Mouse (Mus musculus): ENCODE data around the gene Kcnj1. TPM values are rescaled to one million over a fixed set of nuclear protein-coding genes. Genes with fewer than 3 reads are reported as not detected.

Kcnj1 gene
- polyA plus RNA-seq, 1 experiment from 2014 or later, result not detected

DNA sequence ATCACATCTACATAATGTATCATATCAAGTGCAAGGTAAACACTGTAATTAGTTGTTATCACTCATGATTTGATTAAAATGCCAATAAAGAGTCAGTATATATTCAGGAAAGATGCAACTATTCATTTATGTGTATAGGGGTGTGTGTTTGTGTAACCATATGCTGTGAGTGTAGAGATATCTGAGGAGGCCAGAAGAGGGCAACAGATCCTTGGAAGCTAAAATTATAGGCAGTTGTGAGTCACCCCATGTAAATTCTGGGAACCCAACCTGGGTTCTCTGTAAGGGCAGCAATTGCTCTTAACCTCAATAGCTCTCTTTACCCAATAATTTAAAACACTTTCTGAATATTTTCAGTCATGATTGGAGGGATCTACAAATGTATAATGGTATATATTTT lies 48.4 kb downstream of the Kcnj1 start:
- no peak overlapping the region for H3K9ac ChIP-seq (ENCODE audit: low read depth, low read length)
- no peaks in the 10 kb centered on the region for H3K4me1 ChIP-seq (replicated peaks; ENCODE audit: control insufficient read depth, insufficient read depth, low read length)
- no peak overlapping the region for H3K27ac ChIP-seq (ENCODE audit: low read depth, low read length)
- no peaks in the 10 kb centered on the region for H3K9me3 ChIP-seq (ENCODE audit: control insufficient read depth, low read length)
- H3K27me3 ChIP-seq (replicated peaks; ENCODE audit: control insufficient read depth, insufficient read depth, low read length), result no peaks in the 10 kb centered on the region
- no peak overlapping the region for H3K4me2 ChIP-seq
- H3K4me3 ChIP-seq (ENCODE audit: low read depth, low read length), result no peak overlapping the region
- no peak for DNase-seq (ENCODE audit: low spot score)
- no peak for ATAC-seq (replicated peaks; ENCODE audit: low FRiP score)
- no peaks in the 10 kb centered on the region for H3K36me3 ChIP-seq (ENCODE audit: control insufficient read depth, insufficient read depth, low read length)

DNA sequence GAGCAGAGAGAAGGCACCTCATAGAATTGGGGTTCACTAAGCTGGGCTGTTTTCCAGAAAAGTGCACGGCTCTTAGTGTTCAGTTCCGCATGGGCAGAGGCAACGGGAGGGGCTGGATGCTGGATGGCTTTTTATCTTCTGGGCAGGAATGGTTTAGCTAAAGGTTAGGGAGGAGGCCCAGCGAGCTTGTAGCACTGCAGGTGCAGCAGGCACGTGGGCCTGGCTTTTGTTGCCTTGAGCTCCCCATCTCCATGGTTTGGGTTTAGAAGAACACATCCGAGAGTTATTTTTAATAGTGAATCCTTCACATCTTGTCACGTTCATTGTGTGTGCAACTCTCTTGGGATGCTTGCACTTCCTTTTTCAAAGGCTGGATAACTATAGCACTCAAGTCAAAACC lies 53.0 kb downstream of the Kcnj1 start:
- Histone ChIP-seq H3K9ac (ENCODE audit: low read depth, low read length) (no peak overlapping the region), H3K36me3 (ENCODE audit: control insufficient read depth, insufficient read depth, low read length) (no peaks in the 10 kb centered on the region; the same call in 1 of the 2 replicates), H3K4me3 (ENCODE audit: low read depth, low read length) (no peak overlapping the region), H3K4me1 (replicated peaks; ENCODE audit: control insufficient read depth, insufficient read depth, low read length) (no peaks in the 10 kb centered on the region), H3K4me2 (no peak overlapping the region), H3K27ac (ENCODE audit: low read depth, low read length) (no peak overlapping the region), H3K27me3 (replicated peaks; ENCODE audit: control insufficient read depth, insufficient read depth, low read length) (no peaks in the 10 kb centered on the region), H3K9me3 (ENCODE audit: control insufficient read depth, low read length) (no peaks in the 10 kb centered on the region)
- ATAC-seq (replicated peaks; ENCODE audit: low FRiP score) (no peak), DNase-seq (ENCODE audit: low spot score) (no peak)
- WGBS, result 82% methylated on average over 7 of the region's 7 CpGs

DNA sequence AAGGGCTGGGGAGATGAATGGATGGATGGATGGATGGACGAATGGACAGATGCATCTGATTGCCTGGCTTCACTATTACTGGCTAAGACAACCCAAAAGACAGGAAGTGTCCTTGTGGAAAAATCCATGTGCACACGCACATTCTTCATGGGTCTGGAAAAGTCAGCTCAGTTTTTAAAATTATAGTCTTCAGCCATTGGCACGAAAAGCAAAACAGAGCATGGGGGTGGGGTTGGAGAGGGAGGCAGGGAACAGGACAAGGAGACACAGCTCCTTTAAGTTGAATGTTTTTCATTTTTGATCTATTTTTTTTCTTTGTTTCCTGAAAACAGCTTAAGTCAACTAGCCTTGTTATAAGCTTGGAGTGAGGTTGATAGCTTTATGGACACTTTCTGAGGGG lies 58.8 kb downstream of the Kcnj1 start:
- Histone ChIP-seq H3K36me3 (ENCODE audit: control insufficient read depth, insufficient read depth, low read length) (peaks cover 2% of the 10 kb centered on the region; the same call in 1 of the 2 replicates), H3K27ac (ENCODE audit: low read depth, low read length) (no peak overlapping the region), H3K4me3 (ENCODE audit: low read depth, low read length) (no peak overlapping the region), H3K4me2 (no peak overlapping the region), H3K9me3 (ENCODE audit: control insufficient read depth, low read length) (no peaks in the 10 kb centered on the region), H3K27me3 (replicated peaks; ENCODE audit: control insufficient read depth, insufficient read depth, low read length) (no peaks in the 10 kb centered on the region), H3K9ac (ENCODE audit: low read depth, low read length) (no peak overlapping the region), H3K4me1 (replicated peaks; ENCODE audit: control insufficient read depth, insufficient read depth, low read length) (no peaks in the 10 kb centered on the region)
- ATAC-seq (replicated peaks; ENCODE audit: low FRiP score) (no peak), DNase-seq (ENCODE audit: low spot score) (no peak)
- WGBS, result 77% methylated on average over 3 of the region's 3 CpGs

DNA sequence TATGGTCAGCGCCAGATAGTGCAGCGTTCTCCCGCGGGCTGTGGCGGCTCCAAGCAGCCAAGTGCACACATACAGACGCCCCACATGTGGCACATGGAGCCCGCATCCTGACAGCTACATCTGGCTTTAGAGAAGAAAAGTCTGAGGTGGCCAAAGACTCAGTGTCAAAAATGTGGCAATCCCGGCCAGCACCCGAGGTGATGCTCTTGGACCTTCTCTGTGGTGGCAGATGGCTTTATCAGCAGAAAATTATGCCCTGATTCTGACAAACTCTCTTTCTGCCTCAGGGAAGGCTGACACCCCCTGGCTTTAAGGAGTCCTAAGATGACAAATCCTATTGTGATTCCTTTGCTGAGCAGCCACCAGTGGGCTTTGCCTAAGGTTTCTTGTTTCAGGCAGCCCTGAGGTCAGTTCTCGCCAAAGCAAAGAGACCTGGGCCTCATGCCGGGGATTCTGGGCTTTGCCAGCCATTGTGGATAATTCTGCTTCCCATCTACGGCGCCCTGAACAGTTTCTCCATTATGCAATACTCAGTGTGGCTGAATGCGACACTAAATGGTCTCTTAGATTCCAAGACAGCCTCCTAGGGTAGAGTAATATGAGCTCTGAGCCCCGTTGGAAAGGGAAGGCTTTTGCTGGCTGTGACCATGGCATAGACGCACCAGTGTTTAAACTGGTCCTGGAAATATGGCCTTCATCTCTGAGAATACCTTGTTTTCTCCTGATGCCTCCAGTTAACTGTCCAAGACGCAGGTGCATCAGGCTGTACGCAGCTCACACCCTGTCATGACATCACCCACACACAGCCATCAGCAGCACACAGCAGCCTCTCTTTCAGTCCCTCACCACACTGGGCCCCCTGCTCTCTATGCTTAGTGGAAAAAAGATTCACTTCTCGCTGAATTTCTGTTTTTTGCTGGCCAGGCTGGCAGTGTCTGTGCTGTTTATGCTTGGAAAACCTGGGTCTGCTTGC lies 62.2 kb downstream of the Kcnj1 start:
- no peaks in the 10 kb centered on the region for H3K4me1 ChIP-seq (replicated peaks; ENCODE audit: control insufficient read depth, insufficient read depth, low read length)
- WGBS, result 81% methylated on average over 19 of the region's 19 CpGs
- H3K4me2 ChIP-seq, result no peak overlapping the region
- ATAC-seq (replicated peaks; ENCODE audit: low FRiP score), result no peak
- no peak overlapping the region for H3K4me3 ChIP-seq (ENCODE audit: low read depth, low read length)
- no peak overlapping the region for H3K9ac ChIP-seq (ENCODE audit: low read depth, low read length)
- DNase-seq (ENCODE audit: low spot score), result no peak
- H3K27me3 ChIP-seq (replicated peaks; ENCODE audit: control insufficient read depth, insufficient read depth, low read length), result no peaks in the 10 kb centered on the region
- H3K36me3 ChIP-seq (ENCODE audit: control insufficient read depth, insufficient read depth, low read length), result peaks cover 2% of the 10 kb centered on the region; the same call in 1 of the 2 replicates
- H3K27ac ChIP-seq (ENCODE audit: low read depth, low read length), result no peak overlapping the region
- no peaks in the 10 kb centered on the region for H3K9me3 ChIP-seq (ENCODE audit: control insufficient read depth, low read length)

DNA sequence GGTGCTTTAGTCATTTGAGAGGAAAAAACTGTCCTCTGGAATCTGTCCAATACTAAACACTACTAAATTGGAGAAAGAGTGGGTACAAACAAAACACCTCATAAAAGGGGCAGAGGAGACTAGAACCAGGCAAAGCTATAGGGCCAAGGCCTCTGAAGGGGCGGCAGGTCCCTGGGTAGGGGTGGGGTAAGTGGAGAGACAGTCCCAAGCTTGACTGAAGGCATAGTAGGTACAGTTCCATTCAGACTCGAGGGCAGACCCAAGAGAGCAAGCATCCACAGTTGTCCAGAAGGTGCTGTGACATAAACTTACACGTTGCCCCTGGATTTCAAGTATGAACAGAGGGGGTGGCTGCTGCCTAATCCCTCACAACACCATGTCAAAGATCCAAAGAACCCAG lies 70.8 kb downstream of the Kcnj1 start:
- H3K27ac ChIP-seq (ENCODE audit: low read depth, low read length), result no peak overlapping the region
- DNase-seq (ENCODE audit: low spot score) (no peak), ATAC-seq (replicated peaks; ENCODE audit: low FRiP score) (no peak)
- H3K4me3 ChIP-seq (ENCODE audit: low read depth, low read length), result no peak overlapping the region
- no peaks in the 10 kb centered on the region for H3K27me3 ChIP-seq (replicated peaks; ENCODE audit: control insufficient read depth, insufficient read depth, low read length)
- H3K4me1 ChIP-seq (replicated peaks; ENCODE audit: control insufficient read depth, insufficient read depth, low read length), result no peaks in the 10 kb centered on the region
- H3K4me2 ChIP-seq, result no peak overlapping the region
- H3K9me3 ChIP-seq (ENCODE audit: control insufficient read depth, low read length), result no peaks in the 10 kb centered on the region
- 75% methylated on average over 3 of the region's 3 CpGs for WGBS
- no peak overlapping the region for H3K9ac ChIP-seq (ENCODE audit: low read depth, low read length)
- H3K36me3 ChIP-seq (ENCODE audit: control insufficient read depth, insufficient read depth, low read length), result no peaks in the 10 kb centered on the region

DNA sequence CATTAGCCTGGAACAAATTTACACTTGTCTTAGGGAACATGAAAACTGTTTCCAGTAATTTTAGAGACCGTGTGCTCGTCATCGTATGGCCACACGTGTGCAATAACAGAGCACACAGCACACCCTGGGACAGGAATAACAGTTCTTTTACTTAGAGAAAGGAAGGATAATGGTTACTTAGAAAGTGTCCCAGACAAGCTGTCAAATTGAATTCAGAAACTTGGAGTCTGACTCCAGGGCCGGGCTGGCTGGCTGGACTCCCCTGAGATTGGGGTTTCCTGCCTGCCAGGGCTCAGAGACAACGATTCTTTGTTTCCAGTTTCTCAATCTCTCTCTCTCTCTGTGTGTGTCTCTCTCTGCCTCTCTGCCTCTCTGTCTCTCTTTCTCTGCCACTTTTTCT lies 71.5 kb downstream of the Kcnj1 start:
- Histone ChIP-seq H3K4me2 (no peak overlapping the region), H3K9ac (ENCODE audit: low read depth, low read length) (no peak overlapping the region), H3K9me3 (ENCODE audit: control insufficient read depth, low read length) (no peaks in the 10 kb centered on the region), H3K36me3 (ENCODE audit: control insufficient read depth, insufficient read depth, low read length) (no peaks in the 10 kb centered on the region), H3K27ac (ENCODE audit: low read depth, low read length) (no peak overlapping the region), H3K4me3 (ENCODE audit: low read depth, low read length) (no peak overlapping the region), H3K4me1 (replicated peaks; ENCODE audit: control insufficient read depth, insufficient read depth, low read length) (no peaks in the 10 kb centered on the region), H3K27me3 (replicated peaks; ENCODE audit: control insufficient read depth, insufficient read depth, low read length) (no peaks in the 10 kb centered on the region)
- DNase-seq (ENCODE audit: low spot score) (no peak), ATAC-seq (replicated peaks; ENCODE audit: low FRiP score) (no peak)
- 67% methylated on average over 6 of the region's 6 CpGs for WGBS

DNA sequence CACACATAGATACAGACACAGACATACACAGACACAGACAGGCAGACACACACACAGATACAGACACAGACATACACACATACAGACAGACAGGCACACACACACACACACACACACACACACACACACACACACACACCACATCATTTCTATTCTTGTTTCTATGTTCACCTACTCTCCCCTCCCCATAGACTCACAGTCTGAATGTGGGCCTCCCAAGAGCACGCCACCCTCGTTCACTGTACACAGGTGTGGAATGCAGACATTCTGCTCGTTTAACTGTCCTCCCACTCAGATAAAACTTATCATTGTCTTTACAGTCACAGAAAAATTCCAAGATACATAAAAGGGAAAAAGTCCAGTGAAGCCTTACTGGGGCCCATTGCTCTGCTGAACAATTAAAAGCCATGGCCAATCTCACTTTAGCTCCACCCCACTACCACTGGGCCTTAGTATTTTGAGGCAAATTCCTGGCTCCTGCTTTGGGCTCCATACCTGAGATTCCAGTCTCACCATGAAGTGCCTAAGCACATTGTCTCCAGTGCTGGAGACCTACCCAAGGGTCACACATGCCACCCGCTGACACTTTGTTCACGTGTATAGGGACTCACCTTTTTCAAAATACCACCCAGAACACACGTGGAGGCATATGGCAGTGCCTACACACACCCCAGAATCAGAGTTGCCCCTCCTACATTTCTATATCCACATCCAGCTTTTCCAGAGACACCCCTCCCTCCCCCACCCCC lies 72.3 kb downstream of the Kcnj1 start:
- WGBS, result 68% methylated on average over 6 of the region's 6 CpGs
- no peak for ATAC-seq (replicated peaks; ENCODE audit: low FRiP score)

DNA sequence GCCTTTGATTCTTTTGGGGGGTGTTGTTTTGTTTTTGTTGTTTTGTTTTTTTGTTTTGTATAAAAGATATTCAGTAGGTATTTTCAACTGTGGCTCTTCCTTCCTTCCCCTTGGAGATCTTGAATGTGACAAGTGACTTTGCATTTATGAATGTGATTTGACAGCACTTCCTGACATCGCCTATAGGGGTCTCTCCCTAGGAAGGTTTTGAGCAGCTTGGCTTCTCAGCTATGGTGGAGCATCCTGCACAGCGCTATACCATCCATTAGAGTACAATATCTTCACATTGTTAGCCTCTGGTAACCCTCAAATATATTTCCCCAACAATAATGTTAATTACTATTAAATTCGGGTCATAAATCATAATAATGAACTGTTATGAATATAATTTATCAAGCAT lies 73.5 kb downstream of the Kcnj1 start:
- no peaks in the 10 kb centered on the region for H3K27me3 ChIP-seq (replicated peaks; ENCODE audit: control insufficient read depth, insufficient read depth, low read length)
- H3K4me3 ChIP-seq (ENCODE audit: low read depth, low read length), result no peak overlapping the region
- DNase-seq (ENCODE audit: low spot score) (no peak), ATAC-seq (replicated peaks; ENCODE audit: low FRiP score) (no peak; the same call in 1 of the 2 replicates)
- no peaks in the 10 kb centered on the region for H3K4me1 ChIP-seq (replicated peaks; ENCODE audit: control insufficient read depth, insufficient read depth, low read length)
- no peak overlapping the region for H3K9ac ChIP-seq (ENCODE audit: low read depth, low read length)
- 48% methylated on average over 3 of the region's 3 CpGs for WGBS
- no peak overlapping the region for H3K27ac ChIP-seq (ENCODE audit: low read depth, low read length)
- no peaks in the 10 kb centered on the region for H3K36me3 ChIP-seq (ENCODE audit: control insufficient read depth, insufficient read depth, low read length)
- H3K9me3 ChIP-seq (ENCODE audit: control insufficient read depth, low read length), result no peaks in the 10 kb centered on the region
- no peak overlapping the region for H3K4me2 ChIP-seq

More for the DNA sequence above, 72.3 kb downstream of the Kcnj1 start:
- no peak overlapping the region for H3K9ac ChIP-seq (ENCODE audit: low read depth, low read length)
- no peak for DNase-seq (ENCODE audit: low spot score)
- no peaks in the 10 kb centered on the region for H3K27me3 ChIP-seq (replicated peaks; ENCODE audit: control insufficient read depth, insufficient read depth, low read length)
- H3K36me3 ChIP-seq (ENCODE audit: control insufficient read depth, insufficient read depth, low read length), result no peaks in the 10 kb centered on the region
- no peak overlapping the region for H3K4me2 ChIP-seq
- no peak overlapping the region for H3K27ac ChIP-seq (ENCODE audit: low read depth, low read length)
- no peak overlapping the region for H3K4me3 ChIP-seq (ENCODE audit: low read depth, low read length)
- no peaks in the 10 kb centered on the region for H3K9me3 ChIP-seq (ENCODE audit: control insufficient read depth, low read length)
- no peaks in the 10 kb centered on the region for H3K4me1 ChIP-seq (replicated peaks; ENCODE audit: control insufficient read depth, insufficient read depth, low read length)
